Mouse (Mus musculus) kidney, embryonic 16.5 days (tissue): ENCODE measurements at regions not wholly inside any gene's neighbourhood (a gene's known extent, or its start where the extent isn't known, plus 50 kb on each side); places are given as distances from the start of the nearest gene placed in this dataset.
"Not testable (repeated sequence)": the region's sequence is repeated elsewhere in the genome, so short reads cannot be mapped to it uniquely, and the experiment has no call there.

ENCODE experiments used
- ATAC-seq: fragments of 200-750 bp; cut with Nextera tagmentation; 2 replicates; pipeline ENCODE4 v1.8.0; 2017; ENCODE audit warnings: moderate TSS enrichment; ENCODE audit not compliant: low FRiP score, low TSS enrichment
- H3K27ac ChIP-seq: fragments of 300-500 bp; sonication (generic); 2 replicates; pipeline ENCODE4 v1.5.1; 2014; ENCODE audit warnings: low read length
- H3K27me3 ChIP-seq: fragments of 300-500 bp; sonication (generic); 2 replicates; pipeline ENCODE4 v1.6.1; 2014; ENCODE audit warnings: low read length, control low read depth, mixed read lengths; ENCODE audit not compliant: insufficient read depth
- H3K36me3 ChIP-seq: fragments of 300-500 bp; sonication (generic); 2 replicates; pipeline ENCODE4 v1.6.1; 2014; ENCODE audit warnings: low read length, control low read depth, mixed read lengths; ENCODE audit not compliant: insufficient read depth
- H3K4me1 ChIP-seq: fragments of 300-500 bp; sonication (generic); 2 replicates; pipeline ENCODE4 v1.6.1; 2014; ENCODE audit warnings: low read length, control low read depth, mixed read lengths; ENCODE audit not compliant: insufficient read depth
- H3K4me2 ChIP-seq: fragments of 300-500 bp; sonication (generic); replicated peaks from 2 replicates; pipeline ENCODE4 v1.6.1; 2014; ENCODE audit warnings: low read depth, low read length
- H3K4me3 ChIP-seq: fragments of 300-500 bp; sonication (generic); 2 replicates; pipeline ENCODE4 v1.5.1; 2014; ENCODE audit warnings: mild to moderate bottlenecking, low read length
- H3K9ac ChIP-seq: fragments of 300-500 bp; sonication (generic); replicated peaks from 2 replicates; pipeline ENCODE4 v1.6.1; 2014; ENCODE audit warnings: low read length
- H3K9me3 ChIP-seq: fragments of 300-500 bp; sonication (generic); 2 replicates; pipeline ENCODE4 v1.6.1; 2016; ENCODE audit warnings: low read length, control low read depth
- WGBS: fragments of 180-500 bp; shearing (Covaris S2); extraction: QIAGEN DNeasy Blood & Tissue Kit; methylation state at CpG from one replicate; pipeline ENCODE4 v1.1.7; 2014; 5-methylcytosine and 5-hydroxymethylcytosine counted together

DNA sequence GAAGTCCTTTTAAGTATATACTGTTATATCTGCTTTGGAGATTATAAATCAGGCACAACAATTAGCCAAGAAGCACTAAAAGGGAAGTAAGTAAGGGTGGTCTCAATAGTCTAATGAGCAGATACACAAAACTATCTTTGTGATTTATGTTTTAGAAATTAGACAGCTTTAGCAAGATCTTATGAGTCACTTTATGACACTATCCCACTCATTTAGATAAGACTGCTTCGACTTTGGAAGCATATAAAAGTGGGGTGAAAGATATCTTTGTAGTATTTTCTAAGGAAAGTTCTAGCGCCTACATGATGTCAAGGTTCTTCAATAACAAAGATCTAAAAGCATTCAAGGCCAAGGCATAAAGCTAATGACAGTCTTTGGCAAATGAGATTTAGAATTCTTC is 214.5 kb upstream of the Slc7a11 start:
- Histone ChIP-seq H3K36me3 (no peaks in the 10 kb centered on the region), H3K27ac (no peak overlapping the region), H3K4me2 (no peak overlapping the region), H3K4me3 (no peak overlapping the region), H3K9ac (no peak overlapping the region), H3K9me3 (no peaks in the 10 kb centered on the region), H3K4me1 (no peaks in the 10 kb centered on the region), H3K27me3 (no peaks in the 10 kb centered on the region)
- ATAC-seq = no peak
- WGBS = 83% methylated on average over 2 of the region's 2 CpGs

DNA sequence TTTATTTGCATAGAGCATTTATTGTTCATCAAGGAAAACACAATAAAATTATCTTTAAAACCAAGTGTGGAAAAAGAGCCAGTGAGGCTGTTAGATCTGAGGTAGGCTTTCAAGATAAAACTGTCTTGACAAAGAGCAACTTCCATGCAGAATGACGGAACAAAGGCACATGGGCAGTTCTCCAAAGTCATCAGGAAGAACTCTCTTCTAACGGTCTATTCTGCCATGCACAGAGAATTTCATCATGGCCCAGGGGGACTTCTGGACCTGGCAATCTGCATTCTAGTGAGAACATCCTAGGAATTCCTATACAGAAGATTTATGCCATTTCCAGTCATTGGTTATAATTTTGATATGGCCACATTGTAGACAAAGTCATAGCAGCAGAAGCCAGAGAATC is 211.0 kb upstream of the Slc7a11 start:
- WGBS = 64% methylated on average over 2 of the region's 2 CpGs
- ATAC-seq = no peak
- no peak overlapping the region for H3K4me2 ChIP-seq
- no peak overlapping the region for H3K4me3 ChIP-seq
- no peak overlapping the region for H3K9ac ChIP-seq
- no peaks in the 10 kb centered on the region for H3K9me3 ChIP-seq
- H3K27ac ChIP-seq = no peak overlapping the region
- H3K36me3 ChIP-seq = no peaks in the 10 kb centered on the region
- H3K27me3 ChIP-seq = no peaks in the 10 kb centered on the region
- H3K4me1 ChIP-seq = no peaks in the 10 kb centered on the region

- no peak overlapping the region for H3K4me2 ChIP-seq
- no peaks in the 10 kb centered on the region for H3K4me1 ChIP-seq
- H3K36me3 ChIP-seq = no peaks in the 10 kb centered on the region
- no peak overlapping the region for H3K4me3 ChIP-seq
- 88% methylated on average over 3 of the region's 3 CpGs for WGBS
- no peak for ATAC-seq
- no peaks in the 10 kb centered on the region for H3K27me3 ChIP-seq
- H3K9me3 ChIP-seq = no peaks in the 10 kb centered on the region
- no peak overlapping the region for H3K9ac ChIP-seq
- H3K27ac ChIP-seq = no peak overlapping the region
Measured at GRCm38 (mm10) chr3:50652265-50652664, 208.9 kb upstream of the Slc7a11 start.

DNA sequence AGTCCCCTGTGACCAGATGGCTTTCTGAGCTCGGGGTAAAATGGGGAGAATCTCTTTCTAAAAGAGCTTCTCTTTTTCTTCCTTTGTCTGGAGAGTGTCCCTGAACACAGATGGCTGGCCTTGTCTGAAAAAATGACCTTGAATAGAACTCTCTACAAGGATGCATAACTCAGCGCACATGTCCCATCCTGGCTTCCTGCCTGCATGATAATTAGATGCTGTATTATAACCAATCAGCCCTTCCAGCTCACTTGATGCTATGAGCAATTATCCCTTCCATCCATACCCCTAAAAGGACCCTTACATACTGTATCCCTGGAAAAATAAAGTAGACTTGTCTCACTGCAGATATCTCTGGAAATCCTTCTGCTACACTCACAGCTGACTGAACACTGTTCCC is 199.7 kb upstream of the Slc7a11 start:
- no peaks in the 10 kb centered on the region for H3K9me3 ChIP-seq
- 83% methylated on average over 2 of the region's 2 CpGs for WGBS
- H3K27me3 ChIP-seq = no peaks in the 10 kb centered on the region
- no peaks in the 10 kb centered on the region for H3K36me3 ChIP-seq
- H3K4me3 ChIP-seq = no peak overlapping the region
- no peak overlapping the region for H3K27ac ChIP-seq
- H3K4me1 ChIP-seq = no peaks in the 10 kb centered on the region
- no peak overlapping the region for H3K9ac ChIP-seq
- ATAC-seq = no peak
- no peak overlapping the region for H3K4me2 ChIP-seq

DNA sequence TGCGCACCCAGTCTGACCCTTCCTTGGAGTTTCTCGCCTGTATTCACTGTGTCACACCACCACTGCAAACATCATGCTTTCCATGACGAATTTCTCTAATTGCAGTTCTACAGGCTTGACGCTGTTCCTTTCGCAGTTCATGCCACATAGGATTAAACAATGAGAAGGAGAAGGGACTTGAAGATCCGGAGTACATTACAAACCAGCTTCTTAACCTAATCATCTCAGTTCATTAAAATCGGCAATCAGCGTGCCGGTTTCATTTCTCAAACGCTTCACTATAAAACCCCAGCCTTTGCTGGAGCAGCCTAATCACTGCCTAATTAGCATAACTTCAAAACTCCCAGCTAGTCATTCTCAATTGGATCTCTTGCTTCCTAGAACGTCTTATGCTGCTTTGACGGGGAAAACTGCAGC is 196.5 kb upstream of the Slc7a11 start:
- ATAC-seq = no peak
- no peaks in the 10 kb centered on the region for H3K27me3 ChIP-seq

GRCm38 (mm10) chr3:50634457-50635075 is 191.2 kb upstream of the Slc7a11 start:
- Histone ChIP-seq H3K9ac (no peak overlapping the region), H3K4me3 (no peak overlapping the region), H3K4me2 (no peak overlapping the region), H3K27me3 (no peaks in the 10 kb centered on the region), H3K9me3 (no peaks in the 10 kb centered on the region), H3K4me1 (no peaks in the 10 kb centered on the region), H3K27ac (no peak overlapping the region), H3K36me3 (no peaks in the 10 kb centered on the region)
- ATAC-seq = no peak
- 89% methylated on average over 7 of the region's 7 CpGs for WGBS

More for the DNA sequence above, 196.5 kb upstream of the Slc7a11 start:
- Histone ChIP-seq H3K4me1 (no peaks in the 10 kb centered on the region), H3K27ac (no peak overlapping the region), H3K4me3 (no peak overlapping the region), H3K9ac (no peak overlapping the region), H3K36me3 (no peaks in the 10 kb centered on the region), H3K4me2 (no peak overlapping the region), H3K9me3 (no peaks in the 10 kb centered on the region)
- WGBS = 83% methylated on average over 12 of the region's 12 CpGs

- Histone ChIP-seq H3K9ac (no peak overlapping the region), H3K4me1 (no peaks in the 10 kb centered on the region)
- no peak for ATAC-seq
Measured at GRCm38 (mm10) chr3:50631286-50631685, 187.9 kb upstream of the Slc7a11 start.

GRCm38 (mm10) chr3:50628092-50628696 is 184.8 kb upstream of the Slc7a11 start:
- no peaks in the 10 kb centered on the region for H3K36me3 ChIP-seq
- no peaks in the 10 kb centered on the region for H3K27me3 ChIP-seq
- H3K27ac ChIP-seq = no peak overlapping the region
- no peak for ATAC-seq
- WGBS = 78% methylated on average over 9 of the region's 9 CpGs
- no peaks in the 10 kb centered on the region for H3K9me3 ChIP-seq
- H3K9ac ChIP-seq = no peak overlapping the region
- no peak overlapping the region for H3K4me2 ChIP-seq
- H3K4me3 ChIP-seq = no peak overlapping the region
- no peaks in the 10 kb centered on the region for H3K4me1 ChIP-seq

More at GRCm38 (mm10) chr3:50631286-50631685, 187.9 kb upstream of the Slc7a11 start:
- Histone ChIP-seq H3K27me3 (no peaks in the 10 kb centered on the region), H3K4me2 (no peak overlapping the region), H3K9me3 (no peaks in the 10 kb centered on the region), H3K27ac (no peak overlapping the region), H3K36me3 (no peaks in the 10 kb centered on the region), H3K4me3 (no peak overlapping the region)

DNA sequence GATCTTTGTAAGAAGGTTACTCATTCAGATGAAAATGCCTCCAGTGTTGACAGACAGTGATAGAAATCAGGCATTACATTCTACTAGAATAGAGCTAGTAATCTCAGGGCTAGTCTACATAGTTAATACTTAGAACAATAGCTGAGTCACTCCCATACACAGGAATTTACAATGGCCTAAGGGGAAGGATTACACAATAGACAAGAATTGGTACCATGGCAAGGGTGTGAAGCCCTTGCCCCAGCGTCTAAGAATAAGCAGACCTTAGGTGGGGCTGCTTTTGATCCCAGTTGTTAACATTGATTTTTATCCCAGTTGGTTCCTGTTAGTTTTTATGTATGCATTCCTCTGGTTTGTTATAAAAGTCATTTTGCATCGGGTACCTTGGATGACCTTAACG is 177.8 kb upstream of the Slc7a11 start:
- not testable (repeated sequence) for H3K9ac ChIP-seq, H3K4me2 ChIP-seq, ATAC-seq, H3K4me1 ChIP-seq, H3K36me3 ChIP-seq, H3K4me3 ChIP-seq, H3K27me3 ChIP-seq, H3K27ac ChIP-seq, H3K9me3 ChIP-seq
- WGBS = 71% methylated on average over 3 of the region's 3 CpGs

DNA sequence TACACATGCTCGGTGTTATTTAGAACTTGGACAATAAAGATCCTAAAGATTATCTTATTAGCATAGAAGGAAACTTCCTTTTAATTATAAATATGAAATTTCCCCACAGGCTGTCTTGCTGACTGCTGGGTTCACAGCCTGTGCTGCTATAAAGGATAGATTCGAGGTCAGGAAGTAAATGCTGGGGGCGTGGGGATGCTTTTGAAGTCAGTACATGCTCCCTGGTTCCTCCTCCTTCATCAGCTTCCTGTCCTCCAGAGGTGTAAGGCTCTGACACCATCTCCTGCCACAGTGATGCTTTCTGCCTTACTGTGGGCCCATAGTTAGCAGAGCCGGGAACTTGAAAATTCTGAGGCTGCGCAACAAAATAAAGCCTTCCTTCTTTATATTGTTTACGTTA is 175.6 kb upstream of the Slc7a11 start:
- H3K36me3 ChIP-seq = no peaks in the 10 kb centered on the region
- no peaks in the 10 kb centered on the region for H3K9me3 ChIP-seq
- WGBS = 58% methylated on average over 6 of the region's 6 CpGs
- ATAC-seq = no peak
- H3K27ac ChIP-seq = no peak overlapping the region
- H3K4me1 ChIP-seq = no peaks in the 10 kb centered on the region
- no peak overlapping the region for H3K4me3 ChIP-seq
- no peak overlapping the region for H3K4me2 ChIP-seq
- H3K27me3 ChIP-seq = no peaks in the 10 kb centered on the region
- no peak overlapping the region for H3K9ac ChIP-seq
